Mouse (Mus musculus) forebrain, embryonic 14.5 days (tissue): ENCODE data around the gene Acadm. TPM values are rescaled to one million over a fixed set of nuclear protein-coding genes. Genes with fewer than 3 reads are reported as not detected.

Source experiments
- ATAC-seq: fragments of 200-750 bp; cut with Nextera tagmentation; 2 replicates; pipeline ENCODE4 v1.8.0; 2017; ENCODE audit warnings: mild to moderate bottlenecking, moderate library complexity
- DNase-seq: peaks from one replicate; pipeline ENCODE4 v3.0.0-alpha.2; 2015; ENCODE audit warnings: low spot score
- H3K27ac ChIP-seq: fragments of 300-500 bp; sonication (generic); 2 replicates; pipeline ENCODE4 v1.5.1; 2014; ENCODE audit warnings: low read depth, mild to moderate bottlenecking, control low read depth, low read length, moderate library complexity
- H3K27me3 ChIP-seq: fragments of 300-500 bp; sonication (generic); replicated peaks from 2 replicates; pipeline ENCODE4 v1.6.1; 2014; ENCODE audit warnings: low read length, control low read depth, mixed read lengths; ENCODE audit not compliant: control insufficient read depth, insufficient read depth
- H3K36me3 ChIP-seq: fragments of 300-500 bp; sonication (generic); 2 replicates; pipeline ENCODE4 v1.6.1; 2014; ENCODE audit warnings: low read length, control low read depth; ENCODE audit not compliant: control insufficient read depth, insufficient read depth
- H3K4me1 ChIP-seq: fragments of 300-500 bp; sonication (generic); 2 replicates; pipeline ENCODE4 v1.6.1; 2014; ENCODE audit warnings: antibody characterized with exemption, low read length, control low read depth; ENCODE audit not compliant: control insufficient read depth, insufficient read depth
- H3K4me2 ChIP-seq: fragments of 300-500 bp; sonication (generic); 2 replicates; pipeline ENCODE4 v1.6.1; 2014; ENCODE audit warnings: mild to moderate bottlenecking, control low read depth, low read length
- H3K4me3 ChIP-seq: fragments of 300-500 bp; sonication (generic); 2 replicates; pipeline ENCODE4 v1.5.1; 2014; ENCODE audit warnings: low read depth, low read length, control low read depth
- H3K9ac ChIP-seq: fragments of 300-500 bp; sonication (generic); 2 replicates; pipeline ENCODE4 v1.6.1; 2014; ENCODE audit warnings: mild to moderate bottlenecking, low read length, control low read depth, moderate library complexity
- H3K9me3 ChIP-seq: fragments of 300-500 bp; sonication (generic); replicated peaks from 2 replicates; pipeline ENCODE4 v1.6.1; 2016; ENCODE audit warnings: low read length, control low read depth, mixed read lengths; ENCODE audit not compliant: control insufficient read depth
- WGBS: fragments of 180-500 bp; shearing (Covaris S2); extraction: QIAGEN DNeasy Blood & Tissue Kit; methylation state at CpG from one replicate; pipeline ENCODE4 v1.1.7; 2014; 5-methylcytosine and 5-hydroxymethylcytosine counted together
- polyA plus RNA-seq: library from polyadenylated mRNA; unstranded; fragments of >200 nt; fragmentation: Nextera tagmentation; extraction: Ambion mirVana; gene quantifications from 2 replicates; pipeline ENCODE4 v1.2.1, GENCODE M21; 2014

Acadm gene
- 42.1 and 47.5 TPM in 2 replicates for polyA plus RNA-seq

DNA sequence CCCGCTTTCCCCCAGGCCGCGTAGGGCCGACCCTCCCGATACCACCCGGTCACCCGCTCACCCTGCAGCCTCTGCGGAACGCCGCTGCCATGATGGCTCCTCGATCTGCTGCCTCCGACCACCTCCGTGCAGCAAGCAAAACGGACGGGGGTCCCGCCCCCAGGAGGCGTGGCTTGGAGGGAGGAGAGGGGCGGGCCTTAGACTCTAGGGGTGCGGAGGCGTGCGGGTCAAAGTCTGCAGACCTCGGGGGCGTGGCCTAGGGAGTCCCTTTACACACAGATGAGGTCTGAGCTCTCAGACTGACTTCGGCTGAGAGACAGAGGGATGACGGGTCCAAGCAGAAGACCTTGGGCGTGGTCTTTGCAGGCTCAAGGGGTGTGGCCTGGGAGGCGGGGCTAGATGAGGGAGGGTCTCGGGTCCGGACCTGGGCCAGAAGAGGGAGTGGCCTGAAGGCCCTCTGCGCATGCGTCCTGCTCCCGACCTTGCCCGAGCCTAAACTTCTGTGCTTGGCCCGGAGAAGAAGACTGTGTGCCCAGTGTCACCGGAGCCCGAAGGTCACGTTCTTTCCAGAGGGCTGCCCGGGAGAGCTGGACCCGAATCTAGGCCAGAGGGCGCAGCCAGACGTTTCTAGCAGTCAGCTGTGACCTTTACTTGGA lies at the start of gene Acadm:
Gene Acadm (minus strand): TSS at position 298 of the 656 bp plus-strand sequence.
- DNase-seq (peak; percentile 94), ATAC-seq (peak; percentile 95)
- peak within 1 kb of the TSS; percentile 44; the same call in 1 of the 2 replicates for H3K27ac ChIP-seq
- H3K9ac ChIP-seq, result peak within 1 kb of the TSS; percentile 76
- peaks cover 5% of the 10 kb centered on the region; the same call in 1 of the 2 replicates for H3K36me3 ChIP-seq
- WGBS, result under 1% methylated on average over 40 of the region's 41 CpGs
- peak within 1 kb of the TSS; percentile 60 for H3K4me3 ChIP-seq
- H3K4me1 ChIP-seq, result peaks cover 12% of the 10 kb centered on the region
- H3K4me2 ChIP-seq, result peak within 1 kb of the TSS; percentile 75
- no peaks in the 10 kb centered on the region for H3K27me3 ChIP-seq
- H3K9me3 ChIP-seq, result no peaks in the 10 kb centered on the region

DNA sequence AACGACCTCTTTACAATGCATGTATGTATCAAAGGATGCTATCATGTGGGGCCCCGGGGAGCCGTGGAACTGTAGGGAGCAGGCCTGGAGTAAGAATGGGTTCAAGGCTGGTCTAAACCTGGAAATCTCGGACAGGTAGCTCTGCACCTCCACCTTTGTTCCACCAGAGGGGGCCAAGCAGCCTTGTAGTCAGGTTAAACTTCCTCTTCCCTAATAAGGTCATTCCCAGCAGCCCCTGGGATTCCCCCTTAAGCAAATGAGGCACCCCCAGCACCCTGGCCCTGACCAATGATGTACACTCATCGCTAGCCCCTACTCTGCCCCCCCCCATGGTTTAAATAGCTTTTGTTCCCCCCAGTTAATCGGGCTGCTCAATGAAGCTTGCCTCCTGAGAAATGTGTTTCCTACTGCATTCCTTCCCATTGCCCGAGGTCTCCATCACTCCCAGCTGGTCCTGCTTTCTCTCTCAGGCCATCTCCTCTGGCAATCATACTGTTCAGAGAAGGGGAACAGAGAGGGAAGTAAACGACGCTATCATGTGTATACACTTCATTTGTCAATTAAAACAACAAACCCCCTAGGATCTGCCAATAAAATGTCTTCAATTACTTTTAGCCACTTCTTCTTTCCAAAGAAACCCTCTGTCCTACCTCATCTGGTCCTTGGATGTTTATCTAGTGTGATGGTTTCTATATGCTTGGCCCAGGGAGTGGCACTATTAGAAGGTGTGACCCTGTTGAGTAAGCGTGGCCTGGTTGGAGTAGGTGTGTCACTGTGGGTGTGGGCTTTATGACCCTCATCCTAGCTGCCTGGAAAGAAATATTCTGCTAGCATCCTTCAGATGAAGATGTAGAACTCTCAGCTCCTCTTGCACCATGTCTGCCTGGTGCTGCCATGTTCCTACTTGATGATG lies 40.3 kb upstream of the Acadm start:
- peak; percentile 50 for DNase-seq
- no peak overlapping the region for H3K9ac ChIP-seq
- H3K4me3 ChIP-seq, result no peak overlapping the region
- no peaks in the 10 kb centered on the region for H3K36me3 ChIP-seq
- H3K4me2 ChIP-seq, result no peak overlapping the region
- H3K27me3 ChIP-seq, result no peaks in the 10 kb centered on the region
- H3K27ac ChIP-seq, result no peak overlapping the region
- 0 out of 2 replicates have a peak, but pooled peaks cover 2% of the 10 kb centered on the region for H3K4me1 ChIP-seq
- no peaks in the 10 kb centered on the region for H3K9me3 ChIP-seq
- peak; percentile 18; the same call in 1 of the 2 replicates for ATAC-seq
- WGBS, result 44% methylated on average over 10 of the region's 10 CpGs

DNA sequence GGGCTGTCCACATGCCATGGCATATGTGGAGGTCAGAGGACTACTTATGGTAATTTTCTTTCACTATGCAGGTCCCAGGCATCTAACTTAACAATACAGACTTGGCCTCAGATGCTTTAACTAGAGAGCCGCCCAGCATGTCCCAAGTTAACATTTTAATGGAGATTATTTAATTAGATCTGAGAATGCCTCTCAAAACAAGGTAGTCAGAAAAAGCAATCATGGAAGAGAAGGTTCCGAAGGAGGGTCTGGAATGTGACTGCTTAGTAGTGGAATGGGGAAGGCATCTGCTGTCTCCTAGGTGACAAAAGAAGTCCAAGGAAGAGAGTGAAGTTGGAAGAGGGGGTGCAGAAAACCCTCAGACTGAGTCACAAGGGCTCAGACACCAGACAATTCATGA lies 36.2 kb upstream of the Acadm start:
- Histone ChIP-seq H3K4me1 (0 out of 2 replicates have a peak, but pooled peaks cover 2% of the 10 kb centered on the region), H3K27ac (no peak overlapping the region), H3K36me3 (no peaks in the 10 kb centered on the region), H3K9ac (no peak overlapping the region), H3K4me3 (no peak overlapping the region), H3K4me2 (no peak overlapping the region), H3K9me3 (no peaks in the 10 kb centered on the region), H3K27me3 (no peaks in the 10 kb centered on the region)
- ATAC-seq (no peak), DNase-seq (no peak)
- 22% methylated on average over 2 of the region's 2 CpGs for WGBS

DNA sequence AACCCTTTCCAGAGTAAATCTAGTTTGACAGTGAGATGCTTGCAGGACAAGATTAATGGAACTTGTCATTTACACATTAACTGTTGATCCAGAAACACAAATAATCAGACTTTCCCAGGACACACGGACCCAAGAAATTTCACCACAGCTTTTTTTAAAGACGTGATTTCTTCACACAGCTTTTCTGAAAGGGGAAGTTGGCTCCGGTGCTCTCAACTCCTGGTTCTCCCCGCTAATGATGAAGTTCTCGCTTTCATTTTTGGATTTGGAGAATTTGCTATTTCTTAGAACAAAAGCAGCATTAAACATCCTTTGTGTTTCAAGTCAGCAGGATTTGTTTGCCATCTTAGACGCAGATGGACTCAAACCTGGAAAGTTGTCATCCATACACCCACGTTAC lies 31.4 kb upstream of the Acadm start:
- Histone ChIP-seq H3K36me3 (no peaks in the 10 kb centered on the region), H3K9ac (no peak overlapping the region), H3K4me1 (peaks cover 13% of the 10 kb centered on the region), H3K4me2 (no peak overlapping the region), H3K9me3 (no peaks in the 10 kb centered on the region), H3K27me3 (no peaks in the 10 kb centered on the region), H3K27ac (peak overlapping the region; percentile 69; the same call in 1 of the 2 replicates), H3K4me3 (no peak overlapping the region)
- DNase-seq, result no peak
- no peak for ATAC-seq
- WGBS, result 78% methylated on average over 7 of the region's 7 CpGs

DNA sequence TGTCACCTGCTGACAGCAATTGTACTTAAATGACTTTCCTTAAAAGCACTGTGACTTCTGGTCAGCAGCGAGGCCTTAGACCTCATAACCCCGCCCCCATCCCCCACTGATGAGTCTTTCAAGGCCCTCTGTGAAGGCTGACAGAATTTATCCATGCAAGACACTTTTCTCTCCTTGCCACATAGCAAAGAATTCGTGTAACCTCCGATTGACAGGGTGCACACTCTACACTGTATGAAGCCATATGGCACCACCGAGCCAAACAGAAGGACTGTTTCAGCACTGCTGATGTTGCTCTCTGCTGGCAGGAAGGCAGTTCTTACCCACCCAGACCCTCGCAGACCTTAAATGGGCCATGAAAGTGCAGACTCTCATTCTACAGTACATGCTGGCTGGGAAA lies 30.6 kb upstream of the Acadm start:
- H3K27ac ChIP-seq, result peak overlapping the region; percentile 69
- peak overlapping the region; percentile 32 for H3K9ac ChIP-seq
- 8% methylated on average over 6 of the region's 6 CpGs for WGBS
- no peaks in the 10 kb centered on the region for H3K27me3 ChIP-seq
- peak; percentile 60 for ATAC-seq
- peak overlapping the region; percentile 86 for H3K4me2 ChIP-seq
- no peaks in the 10 kb centered on the region for H3K9me3 ChIP-seq
- H3K4me1 ChIP-seq, result peaks cover 13% of the 10 kb centered on the region
- peak; percentile 76 for DNase-seq
- no peaks in the 10 kb centered on the region for H3K36me3 ChIP-seq
- H3K4me3 ChIP-seq, result peak overlapping the region; percentile 59

DNA sequence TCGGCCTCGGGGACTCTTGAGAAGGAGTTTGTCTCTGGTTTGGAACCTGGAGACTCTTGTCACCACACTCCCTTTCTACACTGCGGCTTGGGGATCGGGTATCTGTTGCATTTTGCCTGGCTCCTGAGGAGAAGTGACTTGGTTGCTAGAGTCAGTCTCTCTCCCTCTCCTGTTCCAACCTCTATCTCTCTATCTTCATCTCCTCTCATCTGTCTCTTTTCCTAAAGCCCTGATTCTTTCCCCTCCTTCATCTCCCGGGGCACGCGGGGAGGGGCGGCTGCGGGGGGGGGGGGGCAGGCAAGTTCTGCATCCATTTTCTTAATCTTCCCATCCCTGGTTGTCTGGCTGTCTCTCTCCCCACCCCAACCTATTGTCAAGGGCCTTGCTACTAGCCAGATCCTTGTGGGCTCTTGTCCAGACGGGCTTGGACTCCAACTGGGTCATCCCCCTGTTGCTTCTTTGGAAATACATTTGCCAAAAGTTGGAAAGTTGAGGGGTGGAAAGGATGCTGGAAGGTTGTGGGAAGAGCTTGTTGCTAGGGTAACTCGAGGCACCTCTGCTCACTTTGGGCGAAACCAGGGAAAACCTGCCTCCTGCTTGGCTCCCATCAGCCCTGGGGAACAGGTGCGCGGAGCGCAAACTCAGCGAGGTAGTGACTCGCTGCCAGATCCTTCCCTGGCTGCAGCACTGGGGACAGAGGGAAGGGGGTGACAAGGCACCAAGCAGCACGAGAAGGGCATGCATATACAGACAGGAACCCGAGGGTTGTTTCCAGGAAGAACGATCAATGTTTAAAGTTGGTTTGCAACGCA lies 29.7 kb upstream of the Acadm start:
- H3K4me2 ChIP-seq, result peak overlapping the region; percentile 86
- WGBS, result 3% methylated on average over 21 of the region's 21 CpGs
- H3K36me3 ChIP-seq, result no peaks in the 10 kb centered on the region
- ATAC-seq, result peak; percentile 8; the same call in 1 of the 2 replicates
- no peak for DNase-seq
- H3K9ac ChIP-seq, result peak overlapping the region; percentile 80
- H3K4me3 ChIP-seq, result peak overlapping the region; percentile 59
- no peaks in the 10 kb centered on the region for H3K9me3 ChIP-seq
- no peaks in the 10 kb centered on the region for H3K27me3 ChIP-seq
- peaks cover 13% of the 10 kb centered on the region for H3K4me1 ChIP-seq
- H3K27ac ChIP-seq, result peak overlapping the region; percentile 39; the same call in 1 of the 2 replicates

DNA sequence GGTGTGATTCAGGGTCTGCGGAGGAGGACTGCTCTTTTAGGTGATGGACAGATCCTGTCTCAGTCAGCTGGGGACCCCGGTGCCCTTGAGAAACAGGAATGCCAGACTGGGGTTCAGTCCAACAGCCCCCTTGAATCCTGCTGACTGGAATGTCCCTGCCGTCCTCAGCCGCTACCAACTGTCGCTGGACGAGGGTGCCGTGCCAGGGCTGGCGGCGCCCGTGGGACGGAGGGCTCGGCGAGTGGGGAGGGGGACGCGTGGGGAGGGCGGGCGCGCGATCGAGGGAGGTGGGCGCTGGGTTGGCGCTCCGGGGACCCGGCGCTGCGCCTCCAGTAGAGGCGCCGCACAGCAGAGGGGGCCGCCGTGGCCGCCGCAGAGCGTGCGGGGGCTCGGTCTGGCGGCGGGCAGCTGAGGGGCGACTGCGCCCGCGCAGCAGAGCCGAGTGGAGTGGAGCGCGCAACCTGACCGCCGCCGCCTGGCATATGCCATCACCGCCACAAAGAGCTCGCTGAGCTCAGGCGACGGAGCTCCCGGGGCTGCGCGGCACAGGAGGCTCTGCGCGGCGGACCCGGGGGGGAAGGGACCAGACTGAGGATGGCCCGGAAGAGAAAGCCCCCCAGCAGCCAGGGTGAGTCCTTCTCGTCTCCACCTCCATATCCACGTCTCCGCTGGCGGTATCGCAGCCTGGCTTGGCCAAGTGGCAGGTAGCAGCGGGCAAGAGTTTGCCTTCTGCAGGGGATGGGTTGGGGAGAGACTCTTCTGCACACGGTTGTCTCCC lies 28.9 kb upstream of the Acadm start, which contains the start of gene Slc44a5:
Gene Slc44a5 (plus strand): TSS at position 266 of the 778 bp plus-strand sequence.
- Histone ChIP-seq H3K27me3 (no peaks in the 10 kb centered on the region), H3K27ac (peak within 1 kb of the TSS; percentile 39; the same call in 1 of the 2 replicates), H3K4me3 (peak within 1 kb of the TSS; percentile 59), H3K9ac (peak within 1 kb of the TSS; percentile 80), H3K4me1 (peaks cover 13% of the 10 kb centered on the region), H3K4me2 (peak within 1 kb of the TSS; percentile 86), H3K36me3 (no peaks in the 10 kb centered on the region), H3K9me3 (no peaks in the 10 kb centered on the region)
- peak; percentile 88 for ATAC-seq
- DNase-seq, result peak; percentile 73
- 1% methylated on average over 59 of the region's 66 CpGs for WGBS

DNA sequence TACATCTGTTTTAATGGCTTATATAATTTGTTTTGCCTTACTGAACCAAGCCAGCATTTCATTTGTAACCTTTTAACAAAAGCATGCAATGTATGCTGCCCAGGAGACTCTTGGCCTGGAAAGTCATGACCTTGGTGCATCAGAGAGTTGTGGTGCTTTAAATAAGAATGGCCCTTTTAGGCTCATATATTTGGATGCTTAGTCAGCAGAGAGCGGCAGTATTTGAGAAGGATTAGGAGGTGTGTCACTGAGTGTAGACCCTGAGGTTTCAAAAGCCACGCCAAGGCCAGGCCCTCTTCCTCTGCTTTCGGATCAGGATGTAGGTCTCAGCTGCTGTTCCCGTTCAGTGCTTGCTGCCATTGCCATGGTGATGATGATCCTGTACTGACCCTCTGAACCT lies 25.0 kb upstream of the Acadm start:
- H3K9ac ChIP-seq, result no peak overlapping the region
- H3K4me2 ChIP-seq, result no peak overlapping the region
- H3K4me1 ChIP-seq, result peaks cover 7% of the 10 kb centered on the region
- WGBS, result 92% methylated on average over 4 of the region's 4 CpGs
- H3K36me3 ChIP-seq, result no peaks in the 10 kb centered on the region
- H3K27ac ChIP-seq, result no peak overlapping the region
- H3K4me3 ChIP-seq, result no peak overlapping the region
- H3K9me3 ChIP-seq, result no peaks in the 10 kb centered on the region
- no peaks in the 10 kb centered on the region for H3K27me3 ChIP-seq
- DNase-seq (no peak), ATAC-seq (no peak)
